Mouse (Mus musculus): ENCODE data around the gene Inpp5e.

GRCm38 (mm10) chr2:26447451-26447850, 38.4 kb upstream of the Inpp5e start:
- no peak for TF ChIP-seq CTCF (IDR thresholded peaks at IDR 0.05; ENCODE audit: low read depth)
- no peak for TF ChIP-seq EP300 (IDR thresholded peaks at IDR 0.05; ENCODE audit: low read depth)

Measured in liver, embryonic 14.5 days (tissue).